Mouse (Mus musculus) sigmoid colon, adult 10 weeks (tissue): Measurements from ENCODE around the gene Olfr485. TPM values are rescaled to one million over a fixed set of nuclear protein-coding genes. Genes with fewer than 3 reads are reported as not detected.

Experiments used
- polyA plus RNA-seq: library from polyadenylated mRNA; stranded (reverse); fragments of 350-450 nt; fragmentation: Illumina TruSeq; extraction: RNeasy Lipid Tissue Mini Kit (QIAGEN cat#74804); gene quantifications from one replicate; pipeline ENCODE4 v1.2.3, GENCODE M21; 2014; ENCODE audit warnings: low read depth, low replicate concordance

The Olfr485 gene
- not detected for polyA plus RNA-seq

GRCm38 (mm10) chr7:108159771-108160170 is at the start of gene Olfr485:
TSS of gene Olfr485 (minus strand) at chr7:108159871.

GRCm38 (mm10) chr7:108172642-108173041 is 13.0 kb upstream of the Olfr485 start, which contains the start of gene Olfr486:
TSS of gene Olfr486 (minus strand) at chr7:108172742.

GRCm38 (mm10) chr7:108127349-108127748 is 32.3 kb downstream of the Olfr485 start, which contains the start of gene Olfr484:
TSS of gene Olfr484 (minus strand) at chr7:108127449.

Other genes starting within 250 kb of the Olfr485 start
- not detected for gene Olfr473, start 229.4 kb downstream of the Olfr485 start, polyA plus RNA-seq
- not detected for gene Olfr474, start 205.2 kb downstream of the Olfr485 start, polyA plus RNA-seq
- not detected for gene Olfr476, start 195.1 kb downstream of the Olfr485 start, polyA plus RNA-seq
- gene Olfr477, start 173.2 kb downstream of the Olfr485 start, polyA plus RNA-seq, result not detected
- not detected for gene Olfr478, start 125.9 kb downstream of the Olfr485 start, polyA plus RNA-seq
- gene Olfr479, start 109.2 kb downstream of the Olfr485 start, polyA plus RNA-seq, result not detected
- gene Olfr480, start 92.5 kb downstream of the Olfr485 start, polyA plus RNA-seq, result not detected
- gene Olfr481, start 80.0 kb downstream of the Olfr485 start, polyA plus RNA-seq, result not detected
- not detected for gene Olfr482, start 62.3 kb downstream of the Olfr485 start, polyA plus RNA-seq
- not detected for gene Olfr483, start 59.0 kb downstream of the Olfr485 start, polyA plus RNA-seq
- not detected for gene Olfr484, start 32.4 kb downstream of the Olfr485 start, polyA plus RNA-seq
- gene Olfr486, start 12.9 kb upstream of the Olfr485 start, polyA plus RNA-seq, result not detected
- not detected for gene Olfr487, start 54.8 kb upstream of the Olfr485 start, polyA plus RNA-seq
- not detected for gene Olfr488, start 98.5 kb upstream of the Olfr485 start, polyA plus RNA-seq
- not detected for gene Olfr490, start 129.1 kb upstream of the Olfr485 start, polyA plus RNA-seq
- gene Olfr491, start 153.6 kb upstream of the Olfr485 start, polyA plus RNA-seq, result not detected
- not detected for gene Olfr492, start 163.8 kb upstream of the Olfr485 start, polyA plus RNA-seq
- gene Olfr493, start 187.1 kb upstream of the Olfr485 start, polyA plus RNA-seq, result not detected
- not detected for gene Olfr494, start 205.5 kb upstream of the Olfr485 start, polyA plus RNA-seq
- not detected for gene Olfr495, start 233.3 kb upstream of the Olfr485 start, polyA plus RNA-seq